Mouse (Mus musculus) testis, adult 2 months (tissue): ENCODE results near the gene Eif3l. TPM values are rescaled to one million over a fixed set of nuclear protein-coding genes. Genes with fewer than 3 reads are reported as not detected.

ENCODE experiments used
- H3K27ac ChIP-seq: fragments of 200-500 bp; 2 replicates; pipeline ENCODE4 v1.5.1; 2012; ENCODE audit warnings: low read depth, low read length; ENCODE audit not compliant: control insufficient read depth, insufficient read depth
- H3K27me3 ChIP-seq: fragments of 200-500 bp; 2 replicates; pipeline ENCODE4 v1.6.1; 2012; ENCODE audit warnings: mild to moderate bottlenecking, low read length, moderate library complexity; ENCODE audit not compliant: control insufficient read depth, insufficient read depth
- H3K36me3 ChIP-seq: fragments of 200-500 bp; 2 replicates; pipeline ENCODE4 v1.6.1; 2012; ENCODE audit warnings: mild to moderate bottlenecking, low read length; ENCODE audit not compliant: control insufficient read depth, insufficient read depth
- H3K4me1 ChIP-seq: fragments of 200-500 bp; 2 replicates; pipeline ENCODE4 v1.6.1; 2012; ENCODE audit warnings: low read length; ENCODE audit not compliant: control insufficient read depth, insufficient read depth
- H3K4me3 ChIP-seq: fragments of 200-500 bp; 2 replicates; pipeline ENCODE4 v1.5.1; 2012; ENCODE audit warnings: low read depth, mild to moderate bottlenecking, low read length, moderate library complexity, mixed read lengths; ENCODE audit not compliant: control insufficient read depth
- CTCF ChIP-seq: fragments of 200-500 bp; IDR thresholded peaks from 2 replicates; pipeline ENCODE4 v1.5.1; 2012; ENCODE audit warnings: low read depth, mild to moderate bottlenecking, inconsistent platforms, low read length, moderate library complexity; ENCODE audit not compliant: control insufficient read depth, insufficient read depth, insufficient replicate concordance
- POLR2A ChIP-seq: fragments of 200-500 bp; IDR thresholded peaks from 2 replicates; pipeline ENCODE4 v1.6.1; 2012; ENCODE audit warnings: low read depth, mild to moderate bottlenecking, inconsistent platforms, low read length, moderate library complexity; ENCODE audit not compliant: control insufficient read depth
- polyA plus RNA-seq: library from polyadenylated mRNA; depleted of rRNA; stranded (reverse); fragments of >200 nt; gene quantifications from 2 replicates; pipeline ENCODE4 v1.2.3, GENCODE M21; 2012

The Eif3l gene
- polyA plus RNA-seq, 1 experiment: 110 TPM

GRCm38 (mm10) chr15:79075658-79076365, 833 bp downstream of the Eif3l start:
- Histone ChIP-seq H3K4me3 (peak overlapping the region; percentile 99), H3K36me3 (peaks cover 3% of the 10 kb centered on the region), H3K27me3 (no peaks in the 10 kb centered on the region), H3K4me1 (peaks cover 7% of the 10 kb centered on the region), H3K27ac (peak overlapping the region; percentile 84)
- no peak for TF ChIP-seq CTCF
- no peak for TF ChIP-seq POLR2A

- TF ChIP-seq POLR2A (no peak), CTCF (no peak)
- Histone ChIP-seq H3K4me3 (no peak overlapping the region), H3K27ac (no peak overlapping the region), H3K4me1 (peaks cover 4% of the 10 kb centered on the region), H3K36me3 (peaks cover 3% of the 10 kb centered on the region), H3K27me3 (no peaks in the 10 kb centered on the region)
Measured at GRCm38 (mm10) chr15:79079567-79079966, 4.6 kb downstream of the Eif3l start.

GRCm38 (mm10) chr15:79092284-79092683, 17.3 kb downstream of the Eif3l start:
- no peaks in the 10 kb centered on the region for H3K27me3 ChIP-seq
- peaks cover 3% of the 10 kb centered on the region for H3K36me3 ChIP-seq
- no peak overlapping the region for H3K27ac ChIP-seq
- H3K4me3 ChIP-seq: no peak overlapping the region
- TF ChIP-seq POLR2A (no peak), CTCF (no peak)
- H3K4me1 ChIP-seq: no peaks in the 10 kb centered on the region

GRCm38 (mm10) chr15:79093083-79093839, 18.3 kb downstream of the Eif3l start:
- H3K27me3 ChIP-seq: no peaks in the 10 kb centered on the region
- peaks cover 2% of the 10 kb centered on the region for H3K4me1 ChIP-seq
- H3K4me3 ChIP-seq: no peak overlapping the region
- H3K36me3 ChIP-seq: peaks cover 3% of the 10 kb centered on the region
- H3K27ac ChIP-seq: no peak overlapping the region; the same call in 1 of the 2 replicates
- peak; percentile 62; the same call in 1 of the 2 replicates for TF ChIP-seq CTCF
- TF ChIP-seq POLR2A: no peak

- TF ChIP-seq POLR2A (no peak), CTCF (no peak)
- H3K27me3 ChIP-seq: no peaks in the 10 kb centered on the region
- no peak overlapping the region for H3K27ac ChIP-seq
- H3K4me3 ChIP-seq: no peak overlapping the region
- H3K4me1 ChIP-seq: peaks cover 2% of the 10 kb centered on the region
- peaks cover 3% of the 10 kb centered on the region for H3K36me3 ChIP-seq
Measured at GRCm38 (mm10) chr15:79095483-79095882, 20.5 kb downstream of the Eif3l start.

GRCm38 (mm10) chr15:79096556-79096955, 21.6 kb downstream of the Eif3l start:
- H3K4me1 ChIP-seq: peaks cover 2% of the 10 kb centered on the region
- no peak for TF ChIP-seq POLR2A
- TF ChIP-seq CTCF: no peak
- no peak overlapping the region for H3K4me3 ChIP-seq
- H3K27me3 ChIP-seq: no peaks in the 10 kb centered on the region
- H3K36me3 ChIP-seq: peaks cover 2% of the 10 kb centered on the region
- no peak overlapping the region for H3K27ac ChIP-seq

- TF ChIP-seq CTCF (no peak), POLR2A (no peak)
Measured at GRCm38 (mm10) chr15:79097135-79097534, 22.2 kb downstream of the Eif3l start.

More at GRCm38 (mm10) chr15:79097135-79097534, 22.2 kb downstream of the Eif3l start:
- Histone ChIP-seq H3K4me3 (no peak overlapping the region), H3K4me1 (peaks cover 2% of the 10 kb centered on the region), H3K27ac (peak overlapping the region; percentile 72), H3K36me3 (peaks cover 2% of the 10 kb centered on the region), H3K27me3 (no peaks in the 10 kb centered on the region)
